Mouse (Mus musculus) kidney, postnatal 0 days (tissue): ENCODE measurements around the gene Slc32a1. TPM values are rescaled to one million over a fixed set of nuclear protein-coding genes. Genes with fewer than 3 reads are reported as not detected.

Experiments
- ATAC-seq: fragments of 200-750 bp; cut with Nextera tagmentation; replicated peaks from 2 replicates; pipeline ENCODE4 v1.8.0; 2017; ENCODE audit warnings: low read depth, moderate number of reproducible peaks, moderate TSS enrichment, moderate library complexity; ENCODE audit not compliant: low FRiP score
- DNase-seq: peaks from one replicate; pipeline ENCODE4 v3.0.0-alpha.2; 2016; ENCODE audit warnings: low spot score
- H3K27ac ChIP-seq: fragments of 300-500 bp; sonication (generic); 2 replicates; pipeline ENCODE4 v1.5.1; 2014; ENCODE audit warnings: mild to moderate bottlenecking
- H3K27me3 ChIP-seq: fragments of 300-500 bp; sonication (generic); 2 replicates; pipeline ENCODE4 v1.6.1; 2014; ENCODE audit warnings: low read length, mixed read lengths; ENCODE audit not compliant: insufficient read depth
- H3K36me3 ChIP-seq: fragments of 300-500 bp; sonication (generic); 2 replicates; pipeline ENCODE4 v1.6.1; 2014; ENCODE audit warnings: low read length, mixed read lengths; ENCODE audit not compliant: insufficient read depth
- H3K4me1 ChIP-seq: fragments of 300-500 bp; sonication (generic); replicated peaks from 2 replicates; pipeline ENCODE4 v1.6.1; 2014; ENCODE audit warnings: antibody characterized with exemption, low read length, mixed read lengths; ENCODE audit not compliant: insufficient read depth
- H3K4me2 ChIP-seq: fragments of 300-500 bp; sonication (generic); 2 replicates; pipeline ENCODE4 v1.6.1; 2014; ENCODE audit warnings: mild to moderate bottlenecking, low read length, moderate library complexity, mixed read lengths
- H3K4me3 ChIP-seq: fragments of 300-500 bp; sonication (generic); replicated peaks from 2 replicates; pipeline ENCODE4 v1.5.1; 2014; ENCODE audit warnings: low read depth, low read length
- H3K9ac ChIP-seq: fragments of 300-500 bp; sonication (generic); 2 replicates; pipeline ENCODE4 v1.6.1; 2014; ENCODE audit warnings: low read depth, low read length
- H3K9me3 ChIP-seq: fragments of 300-500 bp; sonication (generic); replicated peaks from 2 replicates; pipeline ENCODE4 v1.6.1; 2016; ENCODE audit warnings: low read length, inconsistent platforms, mixed read lengths
- CTCF ChIP-seq: IDR thresholded peaks from 2 replicates; pipeline ENCODE4 v1.5.1; 2016; ENCODE audit warnings: antibody characterized with exemption, low read depth, mild to moderate bottlenecking, moderate library complexity
- WGBS: fragments of 180-500 bp; shearing (Covaris S2); extraction: QIAGEN DNeasy Blood & Tissue Kit; methylation state at CpG from one replicate; pipeline ENCODE4 v1.1.7; 2014; 5-methylcytosine and 5-hydroxymethylcytosine counted together
- polyA plus RNA-seq: library from polyadenylated mRNA; unstranded; fragments of >200 nt; fragmentation: Nextera tagmentation; extraction: Ambion mirVana; gene quantifications from 2 replicates; pipeline ENCODE4 v1.2.1, GENCODE M21; 2015

Slc32a1 gene
- polyA plus RNA-seq, 1 experiment from 2014 or later: not detected

DNA sequence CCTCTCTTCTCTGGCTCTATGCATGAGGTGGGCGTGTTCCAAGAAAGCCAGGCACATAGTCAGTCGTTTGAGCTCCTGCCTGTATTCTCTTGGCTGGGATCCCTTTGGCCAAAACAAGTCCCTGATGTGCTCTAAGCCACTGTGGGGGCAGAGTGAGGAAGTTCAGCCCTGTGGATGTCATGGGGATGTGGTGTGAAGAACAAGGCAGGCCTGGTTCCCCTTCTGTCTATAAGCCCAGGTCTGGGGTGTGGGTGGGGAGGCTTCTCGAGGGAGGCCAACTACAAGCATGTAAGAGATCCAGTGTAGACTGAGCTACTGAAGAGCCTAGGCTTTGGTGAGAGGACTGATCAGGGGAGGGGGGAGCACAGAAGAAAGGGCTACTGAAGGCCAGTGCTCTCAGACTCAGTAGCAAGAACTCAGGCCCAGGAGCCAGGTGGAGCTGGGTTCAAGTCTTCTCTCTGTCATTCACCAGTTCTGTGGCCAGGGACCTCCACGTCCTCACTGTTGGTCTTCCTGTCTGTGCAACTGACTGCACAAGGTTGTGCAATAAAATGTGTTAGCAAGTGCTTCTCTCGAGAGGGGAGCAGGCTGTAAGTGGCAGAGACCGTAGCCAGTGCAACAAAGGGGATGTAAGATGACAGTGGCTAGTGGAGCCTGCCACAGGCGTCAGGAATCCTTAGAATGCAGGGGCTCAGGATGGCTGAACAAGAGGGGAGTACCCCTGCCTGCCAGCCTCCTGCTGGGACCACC is 40.8 kb downstream of the Slc32a1 start:
- WGBS: 58% methylated on average over 7 of the region's 7 CpGs
- Histone ChIP-seq H3K27me3 (no peaks in the 10 kb centered on the region), H3K4me1 (no peaks in the 10 kb centered on the region), H3K9me3 (no peaks in the 10 kb centered on the region), H3K9ac (no peak overlapping the region), H3K4me2 (no peak overlapping the region), H3K4me3 (no peak overlapping the region), H3K36me3 (no peaks in the 10 kb centered on the region), H3K27ac (no peak overlapping the region)
- ATAC-seq (no peak), DNase-seq (no peak)
- no peak for TF ChIP-seq CTCF

DNA sequence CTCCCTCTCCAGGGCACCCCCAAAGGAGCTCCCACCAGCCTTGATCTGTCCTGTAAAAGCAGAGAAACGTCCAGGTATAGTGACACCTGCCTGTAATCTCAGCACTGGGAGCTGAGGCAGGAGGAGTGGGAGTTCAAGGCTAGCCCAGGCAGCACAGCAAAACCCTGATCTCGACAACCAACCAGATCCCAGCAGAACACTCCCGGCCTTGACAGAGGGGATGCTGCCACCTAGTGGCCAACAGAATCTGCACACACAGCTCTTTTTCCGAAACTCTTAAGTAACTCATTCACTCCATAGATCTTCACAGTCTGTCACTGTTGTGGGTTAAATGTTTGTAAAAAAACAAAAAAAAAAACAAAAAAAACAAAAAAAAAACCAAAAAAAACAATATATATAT is 42.4 kb downstream of the Slc32a1 start:
- H3K4me3 ChIP-seq: no peak overlapping the region
- no peak overlapping the region for H3K9ac ChIP-seq
- no peaks in the 10 kb centered on the region for H3K36me3 ChIP-seq
- H3K27me3 ChIP-seq: no peaks in the 10 kb centered on the region
- 6% methylated on average over 4 of the region's 4 CpGs for WGBS
- H3K4me2 ChIP-seq: no peak overlapping the region
- no peak for ATAC-seq
- TF ChIP-seq CTCF: peak; percentile 89
- 0 out of 2 replicates have a peak, but pooled peaks cover 2% of the 10 kb centered on the region for H3K4me1 ChIP-seq
- H3K27ac ChIP-seq: no peak overlapping the region
- peak; percentile 83 for DNase-seq
- H3K9me3 ChIP-seq: no peaks in the 10 kb centered on the region

DNA sequence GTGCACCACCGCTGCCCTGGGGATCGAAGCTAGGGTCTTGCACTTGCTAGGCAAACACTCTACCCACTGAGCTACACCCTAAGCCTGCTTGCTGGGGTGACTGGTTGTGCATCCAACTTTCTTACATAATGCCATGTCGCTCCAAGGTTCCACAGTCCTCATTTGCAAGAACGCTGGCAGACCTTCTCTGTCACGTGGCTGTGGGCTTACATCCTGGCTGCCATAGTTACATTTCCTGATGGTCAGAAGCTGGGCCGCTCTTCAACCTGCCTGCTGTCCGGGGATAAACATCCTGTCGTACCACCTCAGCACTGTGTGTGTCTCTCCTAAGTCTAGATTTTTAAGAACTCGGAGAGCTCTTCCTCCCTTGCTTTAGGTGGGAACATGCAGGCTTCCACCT is 44.1 kb downstream of the Slc32a1 start:
- Histone ChIP-seq H3K9me3 (no peaks in the 10 kb centered on the region), H3K4me3 (no peak overlapping the region), H3K4me1 (0 out of 2 replicates have a peak, but pooled peaks cover 4% of the 10 kb centered on the region), H3K27ac (no peak overlapping the region), H3K9ac (no peak overlapping the region), H3K27me3 (no peaks in the 10 kb centered on the region), H3K4me2 (no peak overlapping the region), H3K36me3 (no peaks in the 10 kb centered on the region)
- WGBS: 73% methylated on average over 9 of the region's 9 CpGs
- no peak for ATAC-seq
- no peak for DNase-seq
- no peak for TF ChIP-seq CTCF

DNA sequence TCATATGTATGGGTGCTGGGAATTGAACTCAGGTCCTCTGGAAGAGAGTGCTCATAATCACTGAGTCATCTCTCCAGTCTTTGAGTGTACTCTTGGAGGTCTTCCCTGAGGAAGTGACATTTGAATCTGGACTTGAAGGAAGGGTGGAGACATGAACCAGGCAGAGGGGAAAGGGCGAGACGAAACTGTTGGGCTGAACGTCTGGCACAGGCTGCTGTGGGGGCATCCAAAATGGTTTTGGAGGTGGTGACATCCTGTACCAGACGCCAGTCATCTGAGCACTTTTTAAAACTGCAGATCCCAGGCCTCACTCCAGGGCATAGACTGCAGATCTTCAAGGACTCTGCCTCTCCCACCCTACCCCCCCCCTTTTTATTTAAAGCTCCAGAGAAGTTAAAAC is 45.2 kb downstream of the Slc32a1 start:
- Histone ChIP-seq H3K36me3 (no peaks in the 10 kb centered on the region), H3K4me1 (0 out of 2 replicates have a peak, but pooled peaks cover 4% of the 10 kb centered on the region), H3K4me2 (no peak overlapping the region), H3K9ac (no peak overlapping the region), H3K27me3 (no peaks in the 10 kb centered on the region), H3K9me3 (no peaks in the 10 kb centered on the region), H3K4me3 (no peak overlapping the region), H3K27ac (no peak overlapping the region)
- no peak for TF ChIP-seq CTCF
- DNase-seq (no peak), ATAC-seq (no peak)
- 75% methylated on average over 4 of the region's 4 CpGs for WGBS

DNA sequence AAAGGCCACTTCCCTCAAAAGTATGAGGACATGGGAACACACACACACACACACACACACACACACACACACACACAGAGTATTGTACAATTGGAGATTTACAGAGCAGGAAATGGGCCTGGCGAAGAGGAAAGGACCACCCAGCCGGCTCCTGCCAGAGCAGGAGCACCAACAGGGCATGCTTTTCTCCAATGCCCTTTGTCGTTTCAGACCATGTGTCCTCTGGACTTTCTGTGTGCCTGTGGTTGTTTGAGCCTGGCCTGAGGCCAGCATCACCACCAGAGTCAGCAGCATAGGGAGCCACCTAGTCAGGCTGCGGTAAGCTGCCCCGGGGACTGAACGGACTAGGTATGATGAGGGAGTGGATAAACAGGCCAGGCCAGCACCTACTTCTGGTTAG is 48.3 kb downstream of the Slc32a1 start:
- TF ChIP-seq CTCF: no peak
- H3K9me3 ChIP-seq: no peaks in the 10 kb centered on the region
- no peak overlapping the region for H3K9ac ChIP-seq
- H3K27ac ChIP-seq: peak overlapping the region; percentile 65
- H3K4me1 ChIP-seq: 0 out of 2 replicates have a peak, but pooled peaks cover 4% of the 10 kb centered on the region
- peak; percentile 85 for ATAC-seq
- 28% methylated on average over 6 of the region's 6 CpGs for WGBS
- H3K27me3 ChIP-seq: no peaks in the 10 kb centered on the region
- H3K4me3 ChIP-seq: no peak overlapping the region
- no peaks in the 10 kb centered on the region for H3K36me3 ChIP-seq
- DNase-seq: peak; percentile 60
- H3K4me2 ChIP-seq: no peak overlapping the region

DNA sequence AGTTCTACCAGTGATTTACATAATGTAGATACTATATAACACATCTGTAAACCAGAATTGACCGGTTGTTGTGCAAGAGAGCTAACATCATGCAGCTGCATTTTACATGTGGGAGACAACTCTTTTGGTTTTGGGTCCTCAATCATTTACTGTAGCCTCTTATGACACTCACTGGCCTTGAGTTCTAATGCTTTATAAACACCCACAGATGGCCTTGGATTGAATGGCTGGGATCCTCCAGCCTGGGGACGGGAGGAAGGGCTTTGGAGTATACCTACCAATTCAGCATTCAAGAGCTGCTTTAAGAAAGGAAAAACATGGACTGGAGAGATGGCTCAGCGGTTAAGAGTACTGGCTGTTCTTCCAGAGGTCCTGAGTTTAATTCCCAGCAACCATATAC is 48.8 kb downstream of the Slc32a1 start:
- no peak overlapping the region for H3K4me3 ChIP-seq
- ATAC-seq (no peak), DNase-seq (no peak)
- TF ChIP-seq CTCF: no peak
- H3K27ac ChIP-seq: peak overlapping the region; percentile 65
- WGBS: 68% methylated on average over 3 of the region's 3 CpGs
- H3K4me2 ChIP-seq: no peak overlapping the region
- no peaks in the 10 kb centered on the region for H3K27me3 ChIP-seq
- H3K36me3 ChIP-seq: no peaks in the 10 kb centered on the region
- H3K9me3 ChIP-seq: no peaks in the 10 kb centered on the region
- no peak overlapping the region for H3K9ac ChIP-seq
- 0 out of 2 replicates have a peak, but pooled peaks cover 4% of the 10 kb centered on the region for H3K4me1 ChIP-seq
